Mouse (Mus musculus) lung, adult 2 months (tissue): Measurements from ENCODE around the gene Ptprcap. TPM values are rescaled to one million over a fixed set of nuclear protein-coding genes. Genes with fewer than 3 reads are reported as not detected.
"Not testable (repeated sequence)": the region's sequence is repeated elsewhere in the genome, so short reads cannot be mapped to it uniquely, and the experiment has no call there.

Experiments used
- DNase-seq: peaks from one replicate; pipeline ENCODE4 v3.0.0; 2022
- H3K4me1 ChIP-seq: fragments of 200-500 bp; 2 replicates; pipeline ENCODE4 v1.6.1; 2011; ENCODE audit warnings: low read length; ENCODE audit not compliant: control insufficient read depth, insufficient read depth
- H3K4me3 ChIP-seq: fragments of 200-500 bp; replicated peaks from 2 replicates; pipeline ENCODE3; 2011; ENCODE audit warnings: low read depth, mild to moderate bottlenecking, control low read depth, low read length; ENCODE audit errors: extremely low read depth
- CTCF ChIP-seq: fragments of 200-500 bp; IDR thresholded peaks from 2 replicates; pipeline ENCODE4 v1.5.1; 2011; ENCODE audit warnings: mild to moderate bottlenecking, low read length, control low read depth; ENCODE audit not compliant: insufficient read depth
- POLR2A ChIP-seq: fragments of 200-500 bp; IDR thresholded peaks from 2 replicates; pipeline ENCODE4 v1.6.1; 2011; ENCODE audit warnings: low read depth, mild to moderate bottlenecking, control low read depth, low read length, borderline replicate concordance; ENCODE audit errors: extremely low read depth
- WGBS: fragments of 180-500 bp; shearing (Covaris S2); methylation state at CpG from one replicate; pipeline ENCODE4 v1.1.7; 2018; 5-methylcytosine and 5-hydroxymethylcytosine counted together
- polyA plus RNA-seq: library from polyadenylated mRNA; depleted of rRNA; stranded (reverse); fragments of >200 nt; gene quantifications from 2 replicates; pipeline ENCODE4 v1.2.3, GENCODE M21; 2012

The Ptprcap gene
- polyA plus RNA-seq, 1 experiment = 55.0 TPM

- 86% methylated on average over 11 of the region's 11 CpGs for WGBS
- H3K4me1 ChIP-seq = peaks cover 15% of the 10 kb centered on the region
- TF ChIP-seq CTCF = no peak
- TF ChIP-seq POLR2A = no peak
Measured at GRCm38 (mm10) chr19:4115816-4116215, 37.6 kb upstream of the Ptprcap start.

GRCm38 (mm10) chr19:4117006-4117405 lies 36.4 kb upstream of the Ptprcap start:
- Histone ChIP-seq H3K4me1 (peaks cover 15% of the 10 kb centered on the region), H3K4me3 (no peak overlapping the region)
- DNase-seq = no peak
- TF ChIP-seq CTCF (no peak), POLR2A (no peak)
- 87% methylated on average over 7 of the region's 7 CpGs for WGBS

More at GRCm38 (mm10) chr19:4115816-4116215, 37.6 kb upstream of the Ptprcap start:
- DNase-seq = no peak
- H3K4me3 ChIP-seq = no peak overlapping the region

- Histone ChIP-seq H3K4me3 (no peak overlapping the region), H3K4me1 (peaks cover 7% of the 10 kb centered on the region)
- no peak for DNase-seq
- TF ChIP-seq CTCF (no peak), POLR2A (no peak)
- 95% methylated on average over 2 of the region's 2 CpGs for WGBS
Measured at GRCm38 (mm10) chr19:4118350-4118749, 35.1 kb upstream of the Ptprcap start.

- Histone ChIP-seq H3K4me1 (peaks cover 5% of the 10 kb centered on the region; the same call in 1 of the 2 replicates), H3K4me3 (no peak overlapping the region)
- no peak for DNase-seq
- no peak for TF ChIP-seq CTCF
- TF ChIP-seq POLR2A = no peak
- WGBS = 59% methylated on average over 6 of the region's 6 CpGs
Measured at GRCm38 (mm10) chr19:4119716-4120487, 33.5 kb upstream of the Ptprcap start.

GRCm38 (mm10) chr19:4120496-4120895 lies 32.9 kb upstream of the Ptprcap start:
- 92% methylated on average over 2 of the region's 2 CpGs for WGBS
- no peak overlapping the region for H3K4me3 ChIP-seq
- TF ChIP-seq CTCF (no peak), POLR2A (no peak)
- peaks cover 8% of the 10 kb centered on the region; the same call in 1 of the 2 replicates for H3K4me1 ChIP-seq
- no peak for DNase-seq

- 1% methylated on average over 38 of the region's 38 CpGs for WGBS
- H3K4me3 ChIP-seq = peak overlapping the region; percentile 90
- 0 out of 2 replicates have a peak, but pooled peaks have one; percentile 4 for TF ChIP-seq CTCF
- TF ChIP-seq POLR2A = peak; percentile 93
Measured at GRCm38 (mm10) chr19:4121097-4121805, 32.2 kb upstream of the Ptprcap start.

GRCm38 (mm10) chr19:4121896-4122295 lies 31.5 kb upstream of the Ptprcap start:
- not testable (repeated sequence) for DNase-seq, H3K4me3 ChIP-seq
- 53% methylated on average over 6 of the region's 6 CpGs for WGBS
- H3K4me1 ChIP-seq = peaks cover 13% of the 10 kb centered on the region; the same call in 1 of the 2 replicates

More at GRCm38 (mm10) chr19:4121097-4121805, 32.2 kb upstream of the Ptprcap start:
- peaks cover 8% of the 10 kb centered on the region; the same call in 1 of the 2 replicates for H3K4me1 ChIP-seq
- peak; percentile 98 for DNase-seq

- Histone ChIP-seq H3K4me1 (peaks cover 15% of the 10 kb centered on the region; the same call in 1 of the 2 replicates), H3K4me3 (no peak overlapping the region)
- 68% methylated on average over 7 of the region's 7 CpGs for WGBS
- TF ChIP-seq CTCF = no peak
- TF ChIP-seq POLR2A = no peak
- no peak for DNase-seq
Measured at GRCm38 (mm10) chr19:4122411-4123370, 30.7 kb upstream of the Ptprcap start.

- 70% methylated on average over 4 of the region's 4 CpGs for WGBS
- DNase-seq = no peak
- peaks cover 15% of the 10 kb centered on the region; the same call in 1 of the 2 replicates for H3K4me1 ChIP-seq
- H3K4me3 ChIP-seq = no peak overlapping the region
- TF ChIP-seq POLR2A (no peak), CTCF (no peak)
Measured at GRCm38 (mm10) chr19:4124432-4124831, 29.0 kb upstream of the Ptprcap start.

GRCm38 (mm10) chr19:4125268-4125667 lies 28.1 kb upstream of the Ptprcap start:
- peak overlapping the region; percentile 55 for H3K4me3 ChIP-seq
- 5% methylated on average over 4 of the region's 4 CpGs for WGBS

More at GRCm38 (mm10) chr19:4125268-4125667, 28.1 kb upstream of the Ptprcap start:
- DNase-seq = not testable (repeated sequence)
- H3K4me1 ChIP-seq = peaks cover 15% of the 10 kb centered on the region; the same call in 1 of the 2 replicates
